Mouse (Mus musculus) midbrain, postnatal 0 days (tissue): ENCODE data around the gene Gpr37. TPM values are rescaled to one million over a fixed set of nuclear protein-coding genes. Genes with fewer than 3 reads are reported as not detected.

Source experiments
- ATAC-seq: fragments of 200-750 bp; cut with Nextera tagmentation; 2 replicates; pipeline ENCODE4 v1.8.0; 2017; ENCODE audit warnings: moderate number of reproducible peaks, mild to moderate bottlenecking, moderate TSS enrichment, moderate library complexity; ENCODE audit not compliant: low FRiP score
- DNase-seq: peaks from one replicate; pipeline ENCODE4 v3.0.0-alpha.2; 2015; ENCODE audit warnings: low spot score
- H3K27ac ChIP-seq: fragments of 300-500 bp; sonication (generic); 2 replicates; pipeline ENCODE4 v1.5.1; 2014; ENCODE audit warnings: low read depth, mild to moderate bottlenecking, low read length, mixed read lengths
- H3K27me3 ChIP-seq: fragments of 300-500 bp; sonication (generic); 2 replicates; pipeline ENCODE4 v1.6.1; 2014; ENCODE audit warnings: low read length, control low read depth, mixed read lengths; ENCODE audit not compliant: insufficient read depth
- H3K36me3 ChIP-seq: fragments of 300-500 bp; sonication (generic); 2 replicates; pipeline ENCODE4 v1.6.1; 2014; ENCODE audit warnings: low read length, control low read depth, mixed read lengths; ENCODE audit not compliant: insufficient read depth
- H3K4me1 ChIP-seq: fragments of 300-500 bp; sonication (generic); 2 replicates; pipeline ENCODE4 v1.6.1; 2014; ENCODE audit warnings: mild to moderate bottlenecking, control low read depth, antibody characterized with exemption, low read length, mixed read lengths; ENCODE audit not compliant: insufficient read depth
- H3K4me2 ChIP-seq: fragments of 300-500 bp; sonication (generic); 2 replicates; pipeline ENCODE4 v1.6.1; 2014; ENCODE audit warnings: low read depth, mild to moderate bottlenecking, low read length, mixed read lengths; ENCODE audit not compliant: poor library complexity, severe bottlenecking
- H3K4me3 ChIP-seq: fragments of 300-500 bp; sonication (generic); 2 replicates; pipeline ENCODE4 v1.5.1; 2014; ENCODE audit warnings: low read depth, mild to moderate bottlenecking, low read length, moderate library complexity
- H3K9ac ChIP-seq: fragments of 300-500 bp; sonication (generic); replicated peaks from 2 replicates; pipeline ENCODE4 v1.6.1; 2014; ENCODE audit warnings: mild to moderate bottlenecking, low read length, moderate library complexity, mixed read lengths; ENCODE audit not compliant: poor library complexity, severe bottlenecking
- H3K9me3 ChIP-seq: fragments of 300-500 bp; sonication (generic); 2 replicates; pipeline ENCODE4 v1.6.1; 2016; ENCODE audit warnings: low read length, control low read depth
- CTCF ChIP-seq: IDR thresholded peaks from 2 replicates; pipeline ENCODE4 v1.5.1; 2016; ENCODE audit warnings: antibody characterized with exemption, mild to moderate bottlenecking
- WGBS: fragments of 180-500 bp; shearing (Covaris S2); extraction: QIAGEN DNeasy Blood & Tissue Kit; methylation state at CpG from one replicate; pipeline ENCODE4 v1.1.7; 2014; 5-methylcytosine and 5-hydroxymethylcytosine counted together
- polyA plus RNA-seq: library from polyadenylated mRNA; unstranded; fragments of >200 nt; fragmentation: Nextera tagmentation; extraction: Ambion mirVana; gene quantifications from 2 replicates; pipeline ENCODE4 v1.2.1, GENCODE M21; 2015
- total RNA-seq: library from RNA; depleted of rRNA; stranded (reverse); fragments of >200 nt; gene quantifications from 2 replicates; pipeline ENCODE4 v1.2.3, GENCODE M21; 2014

Gene Gpr37
- total and polyA plus RNA-seq, 2 experiments from 2014 or later = 6.9 TPM

- Histone ChIP-seq H3K4me2 (peak overlapping the region; percentile 96), H3K9me3 (no peaks in the 10 kb centered on the region), H3K36me3 (no peaks in the 10 kb centered on the region), H3K27me3 (no peaks in the 10 kb centered on the region), H3K4me3 (peak overlapping the region; percentile 64), H3K9ac (peak overlapping the region; percentile 62), H3K27ac (peak overlapping the region; percentile 70), H3K4me1 (no peaks in the 10 kb centered on the region; the same call in 1 of the 2 replicates)
- DNase-seq = peak; percentile 85
- 1% methylated on average over 5 of the region's 5 CpGs for WGBS
- TF ChIP-seq CTCF = peak; percentile 26; the same call in 1 of the 2 replicates
- ATAC-seq = peak; percentile 76
Measured at GRCm38 (mm10) chr6:25690284-25690605, 284 bp downstream of the Gpr37 start.

GRCm38 (mm10) chr6:25689520-25690283 lies 827 bp downstream of the Gpr37 start:
- WGBS = under 1% methylated on average over 42 of the region's 43 CpGs

GRCm38 (mm10) chr6:25688927-25689519 lies 1.5 kb downstream of the Gpr37 start:
- H3K4me2 ChIP-seq = peak overlapping the region; percentile 96
- under 1% methylated on average over 25 of the region's 25 CpGs for WGBS
- no peak overlapping the region for H3K27ac ChIP-seq
- no peaks in the 10 kb centered on the region for H3K9me3 ChIP-seq
- TF ChIP-seq CTCF = no peak
- ATAC-seq (peak; percentile 12; the same call in 1 of the 2 replicates), DNase-seq (peak; percentile 38)
- no peaks in the 10 kb centered on the region; the same call in 1 of the 2 replicates for H3K4me1 ChIP-seq
- peak overlapping the region; percentile 62 for H3K9ac ChIP-seq
- no peaks in the 10 kb centered on the region for H3K27me3 ChIP-seq
- H3K36me3 ChIP-seq = no peaks in the 10 kb centered on the region
- peak overlapping the region; percentile 64 for H3K4me3 ChIP-seq

More at GRCm38 (mm10) chr6:25689520-25690283, 827 bp downstream of the Gpr37 start:
- Histone ChIP-seq H3K9ac (peak overlapping the region; percentile 62), H3K36me3 (no peaks in the 10 kb centered on the region), H3K27me3 (no peaks in the 10 kb centered on the region), H3K4me2 (peak overlapping the region; percentile 96), H3K4me1 (no peaks in the 10 kb centered on the region; the same call in 1 of the 2 replicates), H3K9me3 (no peaks in the 10 kb centered on the region), H3K4me3 (peak overlapping the region; percentile 64), H3K27ac (peak overlapping the region; percentile 70)
- TF ChIP-seq CTCF = peak; percentile 48
- ATAC-seq (peak; percentile 83), DNase-seq (peak; percentile 75)

GRCm38 (mm10) chr6:25686760-25687200 lies 3.7 kb downstream of the Gpr37 start:
- Histone ChIP-seq H3K4me1 (no peaks in the 10 kb centered on the region; the same call in 1 of the 2 replicates), H3K36me3 (no peaks in the 10 kb centered on the region), H3K9ac (no peak overlapping the region), H3K4me3 (peak overlapping the region; percentile 8; the same call in 1 of the 2 replicates), H3K27me3 (no peaks in the 10 kb centered on the region), H3K27ac (no peak overlapping the region), H3K4me2 (peak overlapping the region; percentile 32), H3K9me3 (no peaks in the 10 kb centered on the region)
- peak; percentile 35; the same call in 1 of the 2 replicates for ATAC-seq
- TF ChIP-seq CTCF = no peak
- 51% methylated on average over 3 of the region's 3 CpGs for WGBS
- peak; percentile 82 for DNase-seq

- no peak overlapping the region for H3K4me3 ChIP-seq
- no peak overlapping the region for H3K9ac ChIP-seq
- H3K36me3 ChIP-seq = no peaks in the 10 kb centered on the region
- H3K27me3 ChIP-seq = no peaks in the 10 kb centered on the region
- no peaks in the 10 kb centered on the region for H3K9me3 ChIP-seq
- TF ChIP-seq CTCF = no peak
- ATAC-seq (no peak), DNase-seq (no peak)
- WGBS = 88% methylated on average over 2 of the region's 2 CpGs
- H3K4me1 ChIP-seq = no peaks in the 10 kb centered on the region; the same call in 1 of the 2 replicates
- H3K4me2 ChIP-seq = no peak overlapping the region
- H3K27ac ChIP-seq = no peak overlapping the region
Measured at GRCm38 (mm10) chr6:25684391-25684790, 6.1 kb downstream of the Gpr37 start.

GRCm38 (mm10) chr6:25675111-25675510 lies 15.4 kb downstream of the Gpr37 start:
- Histone ChIP-seq H3K9me3 (no peaks in the 10 kb centered on the region), H3K27ac (no peak overlapping the region), H3K36me3 (no peaks in the 10 kb centered on the region), H3K4me3 (no peak overlapping the region), H3K4me2 (no peak overlapping the region), H3K4me1 (no peaks in the 10 kb centered on the region), H3K9ac (no peak overlapping the region), H3K27me3 (no peaks in the 10 kb centered on the region)
- ATAC-seq = no peak
- no peak for DNase-seq
- WGBS = 96% methylated on average over 4 of the region's 4 CpGs
- TF ChIP-seq CTCF = no peak
